Mouse (Mus musculus): Measurements from ENCODE around the gene Laptm4a. TPM values are rescaled to one million over a fixed set of nuclear protein-coding genes. Genes with fewer than 3 reads are reported as not detected.
"Not testable (repeated sequence)": the region's sequence is repeated elsewhere in the genome, so short reads cannot be mapped to it uniquely, and the experiment has no call there.

Gene Laptm4a
- polyA plus RNA-seq, 1 experiment = 132 TPM

GRCm38 (mm10) chr12:8931083-8931482 lies 9.6 kb downstream of the Laptm4a start:
- WGBS = 59% methylated on average over 4 of the region's 4 CpGs
- TF ChIP-seq CTCF (IDR thresholded peaks at IDR 0.05; ENCODE audit: control insufficient read depth, insufficient read depth, low read length) (no peak), POLR2A (IDR thresholded peaks at IDR 0.05; ENCODE audit: borderline replicate concordance, control insufficient read depth, low read depth, low read length) (no peak)
- no peak overlapping the region for H3K27ac ChIP-seq (ENCODE audit: control insufficient read depth, insufficient read depth, low read depth, low read length, poor library complexity)
- H3K4me3 ChIP-seq (replicated peaks; ENCODE audit: control insufficient read depth, low read depth, low read length) = no peak overlapping the region
- no peaks in the 10 kb centered on the region; the same call in 1 of the 2 replicates for H3K4me1 ChIP-seq (ENCODE audit: control insufficient read depth, insufficient read depth, low read length)

DNA sequence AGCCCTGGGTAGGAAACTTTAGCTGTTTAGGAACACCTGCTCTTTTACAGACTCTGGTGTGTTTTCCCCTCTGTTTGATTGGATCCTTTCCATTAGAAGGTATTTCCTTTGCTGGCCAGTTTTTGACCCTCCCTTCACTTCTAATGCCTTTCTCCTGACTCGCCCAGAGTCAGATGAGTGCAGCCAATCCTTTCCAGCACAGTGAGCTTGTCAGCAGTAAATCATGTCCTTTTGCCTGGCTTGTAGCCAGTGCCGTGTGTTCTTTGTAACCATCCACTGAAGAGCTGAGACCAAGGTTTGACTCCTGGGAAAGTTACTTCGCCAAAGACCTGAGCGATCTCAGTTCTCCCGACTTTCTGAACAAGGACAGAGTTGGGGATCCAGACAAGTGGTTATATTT lies 13.9 kb downstream of the Laptm4a start:
- TF ChIP-seq CTCF (IDR thresholded peaks at IDR 0.05; ENCODE audit: control insufficient read depth, insufficient read depth, low read length) = no peak
- Histone ChIP-seq H3K27ac (ENCODE audit: control insufficient read depth, insufficient read depth, low read depth, low read length, poor library complexity) (no peak overlapping the region), H3K4me3 (replicated peaks; ENCODE audit: control insufficient read depth, low read depth, low read length) (no peak overlapping the region), H3K4me1 (ENCODE audit: control insufficient read depth, insufficient read depth, low read length) (no peaks in the 10 kb centered on the region; the same call in 1 of the 2 replicates)
- WGBS = 84% methylated on average over 5 of the region's 5 CpGs

GRCm38 (mm10) chr12:8936210-8936609 lies 14.7 kb downstream of the Laptm4a start:
- H3K27ac ChIP-seq (ENCODE audit: control insufficient read depth, insufficient read depth, low read depth, low read length, poor library complexity); H3K4me3 ChIP-seq (replicated peaks; ENCODE audit: control insufficient read depth, low read depth, low read length); H3K4me1 ChIP-seq (ENCODE audit: control insufficient read depth, insufficient read depth, low read length): not testable (repeated sequence)
- WGBS = 79% methylated on average over 4 of the region's 4 CpGs

GRCm38 (mm10) chr12:8939490-8939889 lies 18.0 kb downstream of the Laptm4a start:
- 84% methylated on average over 4 of the region's 4 CpGs for WGBS
- H3K4me1 ChIP-seq (ENCODE audit: control insufficient read depth, insufficient read depth, low read length) = no peaks in the 10 kb centered on the region; the same call in 1 of the 2 replicates
- no peak overlapping the region for H3K4me3 ChIP-seq (replicated peaks; ENCODE audit: control insufficient read depth, low read depth, low read length)
- TF ChIP-seq POLR2A (IDR thresholded peaks at IDR 0.05; ENCODE audit: borderline replicate concordance, control insufficient read depth, low read depth, low read length) (no peak), CTCF (IDR thresholded peaks at IDR 0.05; ENCODE audit: control insufficient read depth, insufficient read depth, low read length) (no peak)
- H3K27ac ChIP-seq (ENCODE audit: control insufficient read depth, insufficient read depth, low read depth, low read length, poor library complexity) = no peak overlapping the region

DNA sequence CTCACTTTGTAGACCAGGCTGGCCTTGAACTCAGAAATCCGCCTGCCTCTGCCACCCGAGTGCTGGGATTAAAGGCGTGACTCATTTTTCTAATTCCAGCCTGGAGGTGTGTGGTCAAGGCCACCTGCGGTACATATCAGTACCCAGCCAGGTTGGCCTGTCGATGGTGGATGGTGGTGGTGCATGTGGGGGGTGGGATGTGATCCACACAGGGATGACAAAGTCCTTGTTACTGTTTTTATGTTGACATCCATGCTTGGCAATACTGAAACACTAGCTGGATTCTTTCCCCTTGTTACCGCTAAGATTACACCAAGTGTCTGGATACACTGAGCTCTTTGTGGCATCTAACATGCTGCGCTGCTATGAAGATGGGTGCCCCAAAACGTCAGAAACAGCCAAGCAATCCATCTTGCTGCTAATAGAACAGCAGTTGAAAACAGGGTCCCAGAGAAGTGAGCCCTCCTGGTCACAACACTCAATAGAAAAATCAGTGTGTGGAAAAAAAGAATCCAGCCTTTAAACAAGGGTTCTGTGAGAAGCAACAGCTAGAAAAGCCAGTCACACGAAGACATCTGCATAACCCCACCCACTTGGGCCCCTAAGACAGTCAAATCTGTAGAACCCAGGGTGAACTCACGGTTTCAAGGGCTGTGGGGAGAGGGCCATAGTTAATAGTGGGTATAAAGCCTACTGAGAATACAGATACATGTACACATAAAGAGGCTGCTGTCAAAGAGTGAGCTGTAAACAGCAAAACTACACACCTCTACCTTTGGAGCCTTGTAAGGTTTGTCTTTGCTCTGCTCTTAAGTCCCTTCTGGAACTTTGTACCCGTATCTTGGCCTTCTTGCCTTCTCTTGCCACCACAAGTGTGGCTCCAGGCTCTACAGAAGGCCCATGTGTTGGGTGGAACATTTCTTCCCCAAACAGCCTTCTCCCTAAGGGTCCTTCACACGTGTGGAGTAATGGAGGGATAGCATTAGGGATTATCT lies 18.8 kb downstream of the Laptm4a start:
- H3K4me1 ChIP-seq (ENCODE audit: control insufficient read depth, insufficient read depth, low read length) = no peaks in the 10 kb centered on the region; the same call in 1 of the 2 replicates
- no peak overlapping the region for H3K27ac ChIP-seq (ENCODE audit: control insufficient read depth, insufficient read depth, low read depth, low read length, poor library complexity)
- no peak overlapping the region for H3K4me3 ChIP-seq (replicated peaks; ENCODE audit: control insufficient read depth, low read depth, low read length)
- TF ChIP-seq POLR2A (IDR thresholded peaks at IDR 0.05; ENCODE audit: borderline replicate concordance, control insufficient read depth, low read depth, low read length) (no peak), CTCF (IDR thresholded peaks at IDR 0.05; ENCODE audit: control insufficient read depth, insufficient read depth, low read length) (no peak)
- WGBS = 79% methylated on average over 12 of the region's 12 CpGs

GRCm38 (mm10) chr12:8941131-8941615 lies 19.7 kb downstream of the Laptm4a start:
- H3K4me3 ChIP-seq (replicated peaks; ENCODE audit: control insufficient read depth, low read depth, low read length) = no peak overlapping the region
- WGBS = 73% methylated on average over 4 of the region's 4 CpGs
- no peaks in the 10 kb centered on the region; the same call in 1 of the 2 replicates for H3K4me1 ChIP-seq (ENCODE audit: control insufficient read depth, insufficient read depth, low read length)
- H3K27ac ChIP-seq (ENCODE audit: control insufficient read depth, insufficient read depth, low read depth, low read length, poor library complexity) = no peak overlapping the region
- TF ChIP-seq CTCF (IDR thresholded peaks at IDR 0.05; ENCODE audit: control insufficient read depth, insufficient read depth, low read length) (no peak), POLR2A (IDR thresholded peaks at IDR 0.05; ENCODE audit: borderline replicate concordance, control insufficient read depth, low read depth, low read length) (no peak)

GRCm38 (mm10) chr12:8941699-8942392 lies 20.4 kb downstream of the Laptm4a start:
- H3K27ac ChIP-seq (ENCODE audit: control insufficient read depth, insufficient read depth, low read depth, low read length, poor library complexity) = no peak overlapping the region
- no peak overlapping the region for H3K4me3 ChIP-seq (replicated peaks; ENCODE audit: control insufficient read depth, low read depth, low read length)
- TF ChIP-seq POLR2A (IDR thresholded peaks at IDR 0.05; ENCODE audit: borderline replicate concordance, control insufficient read depth, low read depth, low read length) (no peak), CTCF (IDR thresholded peaks at IDR 0.05; ENCODE audit: control insufficient read depth, insufficient read depth, low read length) (no peak)
- WGBS = 13% methylated on average over 4 of the region's 4 CpGs
- H3K4me1 ChIP-seq (ENCODE audit: control insufficient read depth, insufficient read depth, low read length) = no peaks in the 10 kb centered on the region; the same call in 1 of the 2 replicates

GRCm38 (mm10) chr12:8947163-8947562 lies 25.7 kb downstream of the Laptm4a start:
- WGBS = 19% methylated on average over 9 of the region's 9 CpGs
- TF ChIP-seq POLR2A (IDR thresholded peaks at IDR 0.05; ENCODE audit: borderline replicate concordance, control insufficient read depth, low read depth, low read length) = no peak
- TF ChIP-seq CTCF (IDR thresholded peaks at IDR 0.05; ENCODE audit: control insufficient read depth, insufficient read depth, low read length) = no peak
- no peak overlapping the region for H3K27ac ChIP-seq (ENCODE audit: control insufficient read depth, insufficient read depth, low read depth, low read length, poor library complexity)
- H3K4me1 ChIP-seq (ENCODE audit: control insufficient read depth, insufficient read depth, low read length) = no peaks in the 10 kb centered on the region; the same call in 1 of the 2 replicates
- H3K4me3 ChIP-seq (replicated peaks; ENCODE audit: control insufficient read depth, low read depth, low read length) = no peak overlapping the region

Measured in bone marrow, adult 2 months (tissue).